Mouse (Mus musculus): Measurements from ENCODE around the gene Ncoa3.

Gene Ncoa3

GRCm38 (mm10) chr2:166100309-166101262 is 108.2 kb downstream of the Ncoa3 start:
- DNase-seq (ENCODE audit: low spot score in 2 of 2) = peak in 1 of 2 experiments; percentile 62

GRCm38 (mm10) chr2:166102893-166103292 is 110.5 kb downstream of the Ncoa3 start:
- DNase-seq (ENCODE audit: low spot score in 2 of 2) = no peak

GRCm38 (mm10) chr2:166105911-166106310 is 113.5 kb downstream of the Ncoa3 start:
- no peak for DNase-seq (ENCODE audit: low spot score in 2 of 2)

- DNase-seq (ENCODE audit: low spot score in 2 of 2) = peak; percentile 80 to 82
Measured at GRCm38 (mm10) chr2:166106631-166107030, 114.2 kb downstream of the Ncoa3 start.

DNA sequence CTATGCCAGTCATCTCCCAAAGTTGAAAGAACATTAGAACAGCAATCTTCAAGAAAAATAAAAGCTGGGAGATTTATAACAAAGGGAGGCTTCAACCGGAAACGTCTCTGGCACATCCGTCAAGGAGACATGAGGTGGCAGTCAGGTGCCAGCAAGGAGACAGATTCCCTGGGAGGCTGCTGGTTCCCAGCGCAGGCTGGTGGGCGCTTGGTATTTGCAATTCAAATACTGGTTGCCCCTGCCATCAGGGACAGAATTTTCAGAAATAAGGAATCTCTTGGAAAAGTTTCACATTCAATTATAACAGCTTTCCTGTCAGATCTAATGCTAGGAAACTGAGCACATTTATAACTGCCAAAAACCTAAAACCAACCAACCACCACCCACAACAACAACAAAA is 115.5 kb downstream of the Ncoa3 start:
- peak; percentile 73 to 78 for DNase-seq (ENCODE audit: low spot score in 2 of 2)

GRCm38 (mm10) chr2:166108326-166108725 is 115.9 kb downstream of the Ncoa3 start:
- DNase-seq (ENCODE audit: low spot score in 2 of 2) = peak; percentile 91 to 93

- peak; percentile 58 to 62 for DNase-seq (ENCODE audit: low spot score in 2 of 2)
Measured at GRCm38 (mm10) chr2:166110764-166111163, 118.3 kb downstream of the Ncoa3 start.

DNA sequence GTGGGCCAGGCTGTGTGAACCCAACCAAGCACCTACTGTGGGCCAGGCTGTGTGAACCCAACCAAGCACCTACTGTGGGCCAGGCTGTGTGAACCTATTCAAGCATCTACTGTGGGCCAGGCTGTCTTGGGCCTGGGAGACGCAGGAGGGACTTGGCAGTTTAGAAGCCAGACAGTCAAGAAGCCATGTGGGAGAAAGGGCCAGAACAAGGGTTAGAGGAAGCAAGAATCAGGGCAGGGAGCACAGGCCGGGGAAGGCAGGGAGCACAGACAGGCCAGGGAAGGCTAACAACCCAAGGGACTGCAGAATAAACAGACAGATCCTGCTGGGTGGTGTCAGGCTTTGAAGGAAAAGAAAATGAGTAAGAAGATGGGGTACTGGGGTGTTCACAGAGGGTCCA is 118.8 kb downstream of the Ncoa3 start:
- DNase-seq (ENCODE audit: low spot score in 2 of 2) = no peak

GRCm38 (mm10) chr2:166111831-166112250 is 119.4 kb downstream of the Ncoa3 start:
- no peak for DNase-seq (ENCODE audit: low spot score in 2 of 2)

- DNase-seq (ENCODE audit: low spot score in 2 of 2) = no peak
Measured at GRCm38 (mm10) chr2:166112986-166113385, 120.5 kb downstream of the Ncoa3 start.

GRCm38 (mm10) chr2:166115571-166116277 is 123.3 kb downstream of the Ncoa3 start:
- DNase-seq (ENCODE audit: low spot score in 2 of 2) = no peak

GRCm38 (mm10) chr2:166116278-166116608 is 123.8 kb downstream of the Ncoa3 start:
- DNase-seq (ENCODE audit: low spot score in 2 of 2) = no peak

- no peak for DNase-seq (ENCODE audit: low spot score in 2 of 2)
Measured at GRCm38 (mm10) chr2:166116704-166117103, 124.3 kb downstream of the Ncoa3 start.

GRCm38 (mm10) chr2:166119992-166120391 is 127.6 kb downstream of the Ncoa3 start:
- no peak for DNase-seq (ENCODE audit: low spot score in 2 of 2)

DNA sequence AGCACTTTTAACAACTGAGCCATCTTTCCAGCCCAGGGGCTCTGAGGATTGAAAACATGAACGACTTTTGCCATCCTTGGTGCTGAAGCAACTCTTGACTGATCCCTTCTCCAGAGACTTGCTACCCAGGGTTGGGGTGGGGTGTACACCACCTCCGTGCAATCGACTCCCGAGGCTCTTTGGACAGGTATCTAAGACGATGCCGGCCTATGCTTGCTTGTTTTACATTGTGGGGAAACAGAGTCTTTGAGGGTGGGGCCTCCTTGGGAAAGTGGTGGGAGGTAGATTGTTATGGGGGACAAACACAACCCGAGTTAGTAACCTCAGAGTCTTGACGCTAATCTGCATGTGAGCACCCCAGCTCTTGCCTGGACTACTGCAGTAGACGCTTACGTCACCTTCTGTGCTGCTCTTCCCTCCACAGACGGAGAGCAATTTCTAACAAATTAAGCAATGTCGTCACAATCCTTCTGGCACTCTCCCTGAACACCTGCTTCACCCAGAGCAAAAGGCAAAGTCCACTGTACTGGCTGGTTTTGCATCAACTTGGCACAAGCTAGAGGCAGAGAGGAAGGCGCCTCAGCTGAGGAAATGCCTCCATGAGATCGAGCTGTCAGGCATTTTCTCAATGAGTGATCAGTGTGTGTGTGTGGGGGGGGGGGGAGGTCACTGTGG is 129.4 kb downstream of the Ncoa3 start:
- DNase-seq (ENCODE audit: low spot score in 2 of 2) = no peak

- DNase-seq (ENCODE audit: low spot score in 2 of 2) = no peak
Measured at GRCm38 (mm10) chr2:166122781-166123180, 130.3 kb downstream of the Ncoa3 start.
